ENCODE assay signal across 8 mouse cellular contexts in genomic region chr6:147091136-147092120, GRCm38 (mm10). TPM values are rescaled to one million over a fixed set of nuclear protein-coding genes. Genes with fewer than 3 reads are reported as not detected.
A peak's percentile ranks its signal among the peaks of the same experiment; 100 is the strongest.
DNase-seq lines count a peak whose midpoint lies in the region; ATAC-seq and TF ChIP-seq lines count a peak whose summit lies in the region.

Klhl42 (plus strand) TSS chr6:147091379.

- peak; percentile 86 for TF ChIP-seq POLR2A in CH12.LX (IDR thresholded peaks at IDR 0.05; ENCODE audit: low read depth, low read length)

- dilution Hi-C loops in CH12.LX (cut with MboI; ENCODE audit: extremely low pct_ligation_motif_present, extremely low pct_unique_long_range_greater_than_20kb, low sequenced_read_pairs) = no loop called here

- H3K9ac ChIP-seq in CH12.LX (ENCODE audit: insufficient read depth, low read depth) = peak within 1 kb of the TSS; percentile 67
- peak within 1 kb of the TSS; percentile 89 for H3K9ac ChIP-seq in forebrain, embryonic 14.5 days (ENCODE audit: low read length)
- peak within 1 kb of the TSS; percentile 72 for H3K9ac ChIP-seq in liver, embryonic 16.5 days (ENCODE audit: low read depth, low read length)
- peak within 1 kb of the TSS; percentile 93 for H3K9ac ChIP-seq in neural tube, embryonic 13.5 days

- 0 out of 2 replicates have a peak, but pooled peaks have one; percentile 10 for TF ChIP-seq EP300 in CH12.LX (IDR thresholded peaks at IDR 0.05; ENCODE audit: low read length)

- intact Hi-C loops in heart, postnatal 10 days (cut with DNase I) = no loop called here

- peak within 1 kb of the TSS; percentile 52 for H3K4me2 ChIP-seq in CH12.LX (ENCODE audit: insufficient read depth, low read depth, poor library complexity, severe bottlenecking)
- H3K4me2 ChIP-seq in forebrain, embryonic 14.5 days (ENCODE audit: low read length) = peak within 1 kb of the TSS; percentile 96
- peak within 1 kb of the TSS; percentile 80 for H3K4me2 ChIP-seq in liver, embryonic 16.5 days (ENCODE audit: low read depth, low read length)
- peak within 1 kb of the TSS; percentile 97 for H3K4me2 ChIP-seq in neural tube, embryonic 13.5 days

- peak within 1 kb of the TSS; percentile 88 for H3K27ac ChIP-seq in CH12.LX (ENCODE audit: insufficient read depth, low read depth)
- H3K27ac ChIP-seq in forebrain, embryonic 14.5 days (ENCODE audit: low read depth, low read length) = peak within 1 kb of the TSS; percentile 88
- H3K27ac ChIP-seq in liver, embryonic 16.5 days (ENCODE audit: low read length) = peak within 1 kb of the TSS; percentile 76
- H3K27ac ChIP-seq in neural tube, embryonic 13.5 days (replicated peaks) = peak within 1 kb of the TSS; percentile 92

- H3K36me3 ChIP-seq in CH12.LX (replicated peaks in 1 of 2; ENCODE audit: control insufficient read depth in 1 of 2, insufficient read depth in 1 of 2, low read length in 1 of 2) = peaks cover 11 to 20% of the 10 kb centered on the region in 2 experiments
- 0 out of 2 replicates have a peak, but pooled peaks cover 4% of the 10 kb centered on the region for H3K36me3 ChIP-seq in forebrain, embryonic 14.5 days (ENCODE audit: control insufficient read depth, insufficient read depth, low read length)
- H3K36me3 ChIP-seq in liver, embryonic 16.5 days (ENCODE audit: control insufficient read depth, insufficient read depth) = no peaks in the 10 kb centered on the region
- 0 out of 2 replicates have a peak, but pooled peaks cover 9% of the 10 kb centered on the region for H3K36me3 ChIP-seq in neural tube, embryonic 13.5 days

- TF ChIP-seq RAD21 in CH12.LX (IDR thresholded peaks at IDR 0.05; ENCODE audit: low read depth, low read length) = no peak

- H3K9me3 ChIP-seq in CH12.LX (replicated peaks; ENCODE audit: low read length) = no peaks in the 10 kb centered on the region
- no peaks in the 10 kb centered on the region for H3K9me3 ChIP-seq in forebrain, embryonic 14.5 days (replicated peaks; ENCODE audit: control insufficient read depth, low read length)
- H3K9me3 ChIP-seq in liver, embryonic 16.5 days (replicated peaks; ENCODE audit: control insufficient read depth, low read length) = no peaks in the 10 kb centered on the region
- H3K9me3 ChIP-seq in neural tube, embryonic 13.5 days = no peaks in the 10 kb centered on the region

- WGBS in forebrain, embryonic 14.5 days = under 1% methylated on average over 98 of the region's 99 CpGs
- WGBS in large intestine, adult 2 months = under 1% methylated on average over 99 of the region's 99 CpGs
- under 1% methylated on average over 96 of the region's 99 CpGs for WGBS in liver, embryonic 16.5 days (ENCODE audit: insufficient replicate concordance)
- under 1% methylated on average over 98 of the region's 99 CpGs for WGBS in neural tube, embryonic 13.5 days

- peak; percentile 49 for DNase-seq in CH12.LX (ENCODE audit: extremely low read depth)
- peak; percentile 40 for DNase-seq in c-Kit-positive CD71-negative TER-119-negative erythroid progenitor cells, embryonic 14.5 days (ENCODE audit: low read depth)
- DNase-seq in forebrain, embryonic 14.5 days (ENCODE audit: low spot score) = peak; percentile 74
- peak; percentile 82 to 85 for DNase-seq in heart, postnatal 10 days
- DNase-seq in large intestine, adult 2 months (ENCODE audit: low read depth, low spot score) = peak; percentile 35
- peak; percentile 55 for DNase-seq in telencephalon, adult 2 months (ENCODE audit: low read depth, low spot score)

- H3K4me3 ChIP-seq in CH12.LX (replicated peaks in 1 of 3; ENCODE audit: low read depth in 2 of 3, low read length in 2 of 3, poor library complexity in 1 of 3) = peak within 1 kb of the TSS; percentile 92 to 97 (median 97)
- peak within 1 kb of the TSS; percentile 75 for H3K4me3 ChIP-seq in forebrain, embryonic 14.5 days (ENCODE audit: low read depth, low read length)
- H3K4me3 ChIP-seq in liver, embryonic 16.5 days (ENCODE audit: low read depth, low read length) = peak within 1 kb of the TSS; percentile 78
- H3K4me3 ChIP-seq in neural tube, embryonic 13.5 days = peak within 1 kb of the TSS; percentile 87

- no peaks in the 10 kb centered on the region for H3K27me3 ChIP-seq in CH12.LX (replicated peaks)
- no peaks in the 10 kb centered on the region for H3K27me3 ChIP-seq in forebrain, embryonic 14.5 days (replicated peaks; ENCODE audit: control insufficient read depth, insufficient read depth, low read length)
- H3K27me3 ChIP-seq in liver, embryonic 16.5 days (ENCODE audit: control insufficient read depth, insufficient read depth, low read depth, low read length) = 0 out of 2 replicates have a peak, but pooled peaks cover 3% of the 10 kb centered on the region
- peaks cover 9% of the 10 kb centered on the region for H3K27me3 ChIP-seq in neural tube, embryonic 13.5 days

- peaks cover 43% of the 10 kb centered on the region for H3K79me2 ChIP-seq in CH12.LX (replicated peaks; ENCODE audit: control insufficient read depth, extremely low read depth, insufficient read depth, poor library complexity, severe bottlenecking)

- peaks cover 8 to 35% of the 10 kb centered on the region in 2 experiments; a peak in 3 of 4 replicates for H3K4me1 ChIP-seq in CH12.LX (ENCODE audit: control insufficient read depth in 1 of 2, insufficient read depth in 2 of 2)
- peaks cover 19% of the 10 kb centered on the region for H3K4me1 ChIP-seq in forebrain, embryonic 14.5 days (ENCODE audit: control insufficient read depth, insufficient read depth, low read length)
- H3K4me1 ChIP-seq in liver, embryonic 16.5 days (ENCODE audit: control insufficient read depth, low read depth, low read length) = peaks cover 8% of the 10 kb centered on the region
- H3K4me1 ChIP-seq in neural tube, embryonic 13.5 days (replicated peaks) = peaks cover 54% of the 10 kb centered on the region

- in situ Hi-C loops in CH12.LX (cut with MboI; ENCODE audit: low pct_ligation_motif_present, low pct_unique_long_range_greater_than_20kb, low sequenced_read_pairs) = loop anchor here (5.0 to 10.0 kb wide), 2 partner anchors 79 to 143 kb away; no protein-coding TSS in a partner anchor

- TF ChIP-seq CTCF in CH12.LX (conservative IDR thresholded peaks at IDR 0.05 in 1 of 2, IDR thresholded peaks at IDR 0.05 in 1 of 2; ENCODE audit: low read depth in 2 of 2, low read length in 2 of 2) = no peak

- ATAC-seq in forebrain, embryonic 14.5 days = peak; percentile 92
- peak; percentile 87 for ATAC-seq in liver, embryonic 16.5 days (ENCODE audit: low read depth)
- ATAC-seq in neural tube, embryonic 13.5 days (ENCODE audit: low read depth) = peak; percentile 91

TF ChIP-seq in CH12.LX, 34 proteins besides CTCF, POLR2A, EP300 and RAD21 (continues in another document):
- TF ChIP-seq MAZ (IDR thresholded peaks at IDR 0.05; ENCODE audit: low read depth, low read length) (no peak), POLR2AphosphoS2 (IDR thresholded peaks at IDR 0.05; ENCODE audit: low read depth, low read length) (no peak), CHD2 (IDR thresholded peaks at IDR 0.05; ENCODE audit: low read length) (no peak), ZNF384 (IDR thresholded peaks at IDR 0.05; ENCODE audit: low read depth, low read length) (no peak), KAT2A (IDR thresholded peaks at IDR 0.05; ENCODE audit: insufficient replicate concordance, low read length) (0 out of 2 replicates have a peak, but pooled peaks have one; percentile 14), NRF1 (IDR thresholded peaks at IDR 0.05; ENCODE audit: low read depth, low read length) (peak; percentile 76), HCFC1 (IDR thresholded peaks at IDR 0.05; ENCODE audit: low read depth, low read length) (peak; percentile 39), JUN (IDR thresholded peaks at IDR 0.05; ENCODE audit: insufficient read depth, low read depth, low read length) (no peak), PAX5 (IDR thresholded peaks at IDR 0.05; ENCODE audit: low read length) (no peak), E2F4 (IDR thresholded peaks at IDR 0.05; ENCODE audit: insufficient replicate concordance, low read depth, low read length) (no peak), MYC (IDR thresholded peaks at IDR 0.05; ENCODE audit: low read depth, low read length) (peak; percentile 61; the same call in 1 of the 2 replicates), MAFK (IDR thresholded peaks at IDR 0.05; ENCODE audit: insufficient replicate concordance, low read length) (peak; percentile 20; the same call in 1 of the 2 replicates), BHLHE40 (IDR thresholded peaks at IDR 0.05; ENCODE audit: low read depth, low read length) (peak; percentile 84), MXI1 (IDR thresholded peaks at IDR 0.05; ENCODE audit: low read depth, low read length) (peak; percentile 33; the same call in 1 of the 2 replicates), SIN3A (IDR thresholded peaks at IDR 0.05; ENCODE audit: low read length) (peak; percentile 82; the same call in 1 of the 2 replicates), ZKSCAN1 (IDR thresholded peaks at IDR 0.05; ENCODE audit: borderline replicate concordance, low read depth, low read length) (no peak), GABPA (IDR thresholded peaks at IDR 0.05; ENCODE audit: insufficient replicate concordance, low read depth, low read length) (no peak), NELFE (IDR thresholded peaks at IDR 0.05; ENCODE audit: low read depth, low read length) (peak; percentile 68), MAX (IDR thresholded peaks at IDR 0.05; ENCODE audit: low read length) (peak; percentile 88), UBTF (IDR thresholded peaks at IDR 0.05; ENCODE audit: low read depth, low read length) (peak; percentile 96), ELF1 (IDR thresholded peaks at IDR 0.05; ENCODE audit: low read depth, low read length) (peak; percentile 52; the same call in 1 of the 2 replicates), TBP (conservative IDR thresholded peaks at IDR 0.05; ENCODE audit: low read depth, low read length) (no peak), USF1 (IDR thresholded peaks at IDR 0.05; ENCODE audit: low read depth, low read length) (no peak), ETS1 (conservative IDR thresholded peaks at IDR 0.05; ENCODE audit: low read depth, low read length) (peak; percentile 47; the same call in 1 of the 2 replicates), RCOR1 (conservative IDR thresholded peaks at IDR 0.05; ENCODE audit: low read depth, low read length) (no peak), USF2 (conservative IDR thresholded peaks at IDR 0.05; ENCODE audit: low read depth, low read length) (no peak), IRF4 (IDR thresholded peaks at IDR 0.05; ENCODE audit: low read depth, low read length) (peak; percentile 26; the same call in 1 of the 2 replicates)

RNA-seq across cellular contexts. Expression of gene Klhl42, which starts in this region (rescaled TPM):
- 7.4 and 8.0 TPM in 2 replicates for total RNA-seq in CH12.LX (2012; rRNA removed)
- total RNA-seq in CH12.LX (2014; rRNA removed) = 3.6 and 4.5 TPM in 2 replicates
- polyA plus RNA-seq in CH12.LX (2012; ENCODE audit: insufficient read length, low read depth) = 2.5 and 2.7 TPM in 2 replicates
- 6.3 and 7.5 TPM in 2 replicates for polyA plus RNA-seq in forebrain, embryonic 14.5 days (2014; fragmentation: Nextera tagmentation; extraction: Ambion mirVana)
- 1 to 10 TPM; 8.5 to 9.5 TPM for total RNA-seq in heart, postnatal 10 days (2021)
- 4.6 and 8.3 TPM in 2 replicates for polyA plus RNA-seq in large intestine, adult 2 months (2012; rRNA removed)
- 1.6 and 1.8 TPM in 2 replicates for polyA plus RNA-seq in liver, embryonic 16.5 days (2015; fragmentation: Nextera tagmentation; extraction: Ambion mirVana)
- polyA plus RNA-seq in neural tube, embryonic 13.5 days (2015; fragmentation: Nextera tagmentation; extraction: Ambion mirVana) = 5.6 and 7.6 TPM in 2 replicates

Comparison
In these comparisons a context has a peak if more than half of its experiments do, and no peak if none do; other contexts are left out.
1. Peak in every context shown above with its lines: DNase-seq, ATAC-seq, H3K4me3 ChIP-seq and H3K27ac ChIP-seq.